Mouse (Mus musculus) midbrain, embryonic 15.5 days (tissue): ENCODE measurements around the gene C1qtnf7. TPM values are rescaled to one million over a fixed set of nuclear protein-coding genes. Genes with fewer than 3 reads are reported as not detected.

ENCODE experiments used
- ATAC-seq: fragments of 200-750 bp; cut with Nextera tagmentation; replicated peaks from 2 replicates; pipeline ENCODE4 v1.8.0; 2017; ENCODE audit warnings: moderate TSS enrichment
- H3K27ac ChIP-seq: fragments of 300-500 bp; sonication (generic); 2 replicates; pipeline ENCODE4 v1.5.1; 2015; ENCODE audit warnings: mild to moderate bottlenecking, inconsistent platforms
- H3K27me3 ChIP-seq: fragments of 300-500 bp; sonication (generic); replicated peaks from 2 replicates; pipeline ENCODE4 v1.6.1; 2015; ENCODE audit warnings: inconsistent platforms
- H3K36me3 ChIP-seq: fragments of 300-500 bp; sonication (generic); replicated peaks from 2 replicates; pipeline ENCODE4 v1.6.1; 2015; ENCODE audit warnings: inconsistent platforms
- H3K4me1 ChIP-seq: fragments of 300-500 bp; sonication (generic); 2 replicates; pipeline ENCODE4 v1.6.1; 2015; ENCODE audit warnings: inconsistent platforms
- H3K4me2 ChIP-seq: fragments of 300-500 bp; sonication (generic); 2 replicates; pipeline ENCODE4 v1.6.1; 2015; ENCODE audit warnings: inconsistent platforms, mild to moderate bottlenecking, moderate library complexity
- H3K4me3 ChIP-seq: fragments of 300-500 bp; sonication (generic); 2 replicates; pipeline ENCODE4 v1.5.1; 2015; ENCODE audit warnings: mild to moderate bottlenecking, inconsistent platforms
- H3K9ac ChIP-seq: fragments of 300-500 bp; sonication (generic); 2 replicates; pipeline ENCODE4 v1.6.1; 2015; ENCODE audit warnings: mild to moderate bottlenecking, inconsistent platforms
- H3K9me3 ChIP-seq: fragments of 300-500 bp; sonication (generic); 2 replicates; pipeline ENCODE4 v1.6.1; 2016; ENCODE audit warnings: inconsistent platforms
- WGBS: fragments of 180-500 bp; shearing (Covaris S2); methylation state at CpG from one replicate; pipeline ENCODE4 v1.1.7; 2015; ENCODE audit warnings: mixed read lengths; 5-methylcytosine and 5-hydroxymethylcytosine counted together
- polyA plus RNA-seq: library from polyadenylated mRNA; unstranded; fragments of >200 nt; fragmentation: Nextera tagmentation; extraction: Ambion mirVana; gene quantifications from 2 replicates; pipeline ENCODE4 v1.2.1, GENCODE M21; 2015

The C1qtnf7 gene
- polyA plus RNA-seq, 1 experiment from 2014 or later = 1.1 TPM

- 74% methylated on average over 5 of the region's 5 CpGs for WGBS
- H3K4me2 ChIP-seq = no peak overlapping the region
- H3K4me3 ChIP-seq = no peak overlapping the region
- no peaks in the 10 kb centered on the region for H3K36me3 ChIP-seq
- H3K9me3 ChIP-seq = no peaks in the 10 kb centered on the region
- 0 out of 2 replicates have a peak, but pooled peaks cover 2% of the 10 kb centered on the region for H3K4me1 ChIP-seq
- no peak overlapping the region for H3K27ac ChIP-seq
- peak; percentile 58; the same call in 1 of the 2 replicates for ATAC-seq
- no peaks in the 10 kb centered on the region for H3K27me3 ChIP-seq
- H3K9ac ChIP-seq = no peak overlapping the region
These were observed 73.6 kb downstream of the C1qtnf7 start for GRCm38 (mm10) chr5:43588791-43589439.

GRCm38 (mm10) chr5:43589440-43589830, 74.1 kb downstream of the C1qtnf7 start:
- H3K9ac ChIP-seq = no peak overlapping the region
- no peak overlapping the region for H3K27ac ChIP-seq
- no peak overlapping the region for H3K4me3 ChIP-seq
- H3K27me3 ChIP-seq = no peaks in the 10 kb centered on the region
- H3K4me2 ChIP-seq = no peak overlapping the region
- no peaks in the 10 kb centered on the region for H3K4me1 ChIP-seq
- H3K9me3 ChIP-seq = no peaks in the 10 kb centered on the region
- no peak for ATAC-seq
- H3K36me3 ChIP-seq = no peaks in the 10 kb centered on the region
- 13% methylated on average over 2 of the region's 2 CpGs for WGBS

- 67% methylated on average over 2 of the region's 2 CpGs for WGBS
- no peaks in the 10 kb centered on the region for H3K27me3 ChIP-seq
- no peaks in the 10 kb centered on the region for H3K4me1 ChIP-seq
- 0 out of 2 replicates have a peak, but pooled peaks have one; percentile 17 for ATAC-seq
- H3K4me3 ChIP-seq = no peak overlapping the region
- H3K9me3 ChIP-seq = no peaks in the 10 kb centered on the region
- no peak overlapping the region for H3K4me2 ChIP-seq
- H3K27ac ChIP-seq = no peak overlapping the region
- no peaks in the 10 kb centered on the region for H3K36me3 ChIP-seq
- H3K9ac ChIP-seq = no peak overlapping the region
These were observed 75.0 kb downstream of the C1qtnf7 start for GRCm38 (mm10) chr5:43590311-43590731.

- ATAC-seq = no peak
- WGBS = 89% methylated on average over 8 of the region's 8 CpGs
These were observed 86.3 kb downstream of the C1qtnf7 start for GRCm38 (mm10) chr5:43601601-43602000.

GRCm38 (mm10) chr5:43602518-43602917, 87.2 kb downstream of the C1qtnf7 start:
- H3K27me3 ChIP-seq = no peaks in the 10 kb centered on the region
- H3K4me1 ChIP-seq = no peaks in the 10 kb centered on the region
- no peak for ATAC-seq
- H3K4me3 ChIP-seq = no peak overlapping the region
- 86% methylated on average over 3 of the region's 3 CpGs for WGBS
- no peak overlapping the region for H3K4me2 ChIP-seq
- no peaks in the 10 kb centered on the region for H3K36me3 ChIP-seq
- no peaks in the 10 kb centered on the region for H3K9me3 ChIP-seq
- no peak overlapping the region for H3K9ac ChIP-seq
- no peak overlapping the region for H3K27ac ChIP-seq

More at GRCm38 (mm10) chr5:43601601-43602000, 86.3 kb downstream of the C1qtnf7 start:
- Histone ChIP-seq H3K27ac (no peak overlapping the region), H3K9me3 (no peaks in the 10 kb centered on the region), H3K4me2 (no peak overlapping the region), H3K9ac (no peak overlapping the region), H3K4me1 (no peaks in the 10 kb centered on the region), H3K27me3 (no peaks in the 10 kb centered on the region), H3K36me3 (no peaks in the 10 kb centered on the region), H3K4me3 (no peak overlapping the region)

GRCm38 (mm10) chr5:43603559-43603958, 88.2 kb downstream of the C1qtnf7 start:
- Histone ChIP-seq H3K4me3 (no peak overlapping the region), H3K27me3 (no peaks in the 10 kb centered on the region), H3K36me3 (no peaks in the 10 kb centered on the region), H3K27ac (no peak overlapping the region), H3K9ac (no peak overlapping the region), H3K4me1 (no peaks in the 10 kb centered on the region), H3K4me2 (no peak overlapping the region), H3K9me3 (no peaks in the 10 kb centered on the region)
- no peak for ATAC-seq
- WGBS = 40% methylated on average over 3 of the region's 3 CpGs

- Histone ChIP-seq H3K9me3 (no peaks in the 10 kb centered on the region), H3K4me3 (no peak overlapping the region), H3K4me2 (no peak overlapping the region), H3K4me1 (0 out of 2 replicates have a peak, but pooled peaks cover 6% of the 10 kb centered on the region), H3K36me3 (no peaks in the 10 kb centered on the region), H3K27ac (no peak overlapping the region), H3K9ac (no peak overlapping the region), H3K27me3 (no peaks in the 10 kb centered on the region)
- WGBS = 66% methylated on average over 3 of the region's 3 CpGs
- ATAC-seq = no peak
These were observed 92.7 kb downstream of the C1qtnf7 start for GRCm38 (mm10) chr5:43608073-43608472.

GRCm38 (mm10) chr5:43609760-43610159, 94.4 kb downstream of the C1qtnf7 start:
- Histone ChIP-seq H3K9me3 (no peaks in the 10 kb centered on the region), H3K4me3 (no peak overlapping the region), H3K9ac (no peak overlapping the region), H3K27ac (no peak overlapping the region), H3K27me3 (no peaks in the 10 kb centered on the region), H3K4me1 (0 out of 2 replicates have a peak, but pooled peaks cover 6% of the 10 kb centered on the region), H3K36me3 (no peaks in the 10 kb centered on the region), H3K4me2 (no peak overlapping the region)
- WGBS = 58% methylated on average over 1 of the region's 1 CpGs
- ATAC-seq = no peak

GRCm38 (mm10) chr5:43621575-43622299, 106.4 kb downstream of the C1qtnf7 start:
- no peak overlapping the region for H3K4me2 ChIP-seq
- 58% methylated on average over 7 of the region's 7 CpGs for WGBS

GRCm38 (mm10) chr5:43625407-43625806, 110.1 kb downstream of the C1qtnf7 start:
- ATAC-seq = no peak
- WGBS = 83% methylated on average over 4 of the region's 4 CpGs
- Histone ChIP-seq H3K27me3 (no peaks in the 10 kb centered on the region), H3K4me3 (no peak overlapping the region), H3K9ac (no peak overlapping the region), H3K9me3 (no peaks in the 10 kb centered on the region; the same call in 1 of the 2 replicates), H3K27ac (no peak overlapping the region), H3K4me2 (no peak overlapping the region), H3K4me1 (peaks cover 10% of the 10 kb centered on the region; the same call in 1 of the 2 replicates), H3K36me3 (no peaks in the 10 kb centered on the region)

More at GRCm38 (mm10) chr5:43621575-43622299, 106.4 kb downstream of the C1qtnf7 start:
- H3K4me1 ChIP-seq = peaks cover 10% of the 10 kb centered on the region; the same call in 1 of the 2 replicates
- H3K9ac ChIP-seq = no peak overlapping the region
- H3K4me3 ChIP-seq = no peak overlapping the region
- no peaks in the 10 kb centered on the region for H3K9me3 ChIP-seq
- H3K36me3 ChIP-seq = no peaks in the 10 kb centered on the region
- no peak overlapping the region for H3K27ac ChIP-seq
- H3K27me3 ChIP-seq = no peaks in the 10 kb centered on the region
- ATAC-seq = peak; percentile 65

- H3K9ac ChIP-seq = no peak overlapping the region
- H3K9me3 ChIP-seq = no peaks in the 10 kb centered on the region; the same call in 1 of the 2 replicates
- WGBS = 93% methylated on average over 5 of the region's 5 CpGs
- no peaks in the 10 kb centered on the region for H3K4me1 ChIP-seq
- no peaks in the 10 kb centered on the region for H3K27me3 ChIP-seq
- no peak overlapping the region for H3K27ac ChIP-seq
- no peaks in the 10 kb centered on the region for H3K36me3 ChIP-seq
- no peak overlapping the region for H3K4me2 ChIP-seq
- H3K4me3 ChIP-seq = no peak overlapping the region
- ATAC-seq = peak; percentile 58; the same call in 1 of the 2 replicates
These were observed 118.8 kb downstream of the C1qtnf7 start for GRCm38 (mm10) chr5:43634071-43634601.

- H3K9me3 ChIP-seq = no peaks in the 10 kb centered on the region; the same call in 1 of the 2 replicates
- H3K36me3 ChIP-seq = no peaks in the 10 kb centered on the region
- H3K4me2 ChIP-seq = no peak overlapping the region
- H3K4me3 ChIP-seq = no peak overlapping the region
- 28% methylated on average over 9 of the region's 9 CpGs for WGBS
- H3K9ac ChIP-seq = no peak overlapping the region
- no peak overlapping the region for H3K27ac ChIP-seq
- H3K4me1 ChIP-seq = no peaks in the 10 kb centered on the region
- no peaks in the 10 kb centered on the region for H3K27me3 ChIP-seq
- peak; percentile 76 for ATAC-seq
These were observed 119.3 kb downstream of the C1qtnf7 start for GRCm38 (mm10) chr5:43634602-43635081.
